Mouse (Mus musculus): ENCODE results near the gene Cadm1. TPM values are rescaled to one million over a fixed set of nuclear protein-coding genes. Genes with fewer than 3 reads are reported as not detected.

The Cadm1 gene
- polyA plus RNA-seq, 1 experiment from 2014 or later, result 7.4 TPM

DNA sequence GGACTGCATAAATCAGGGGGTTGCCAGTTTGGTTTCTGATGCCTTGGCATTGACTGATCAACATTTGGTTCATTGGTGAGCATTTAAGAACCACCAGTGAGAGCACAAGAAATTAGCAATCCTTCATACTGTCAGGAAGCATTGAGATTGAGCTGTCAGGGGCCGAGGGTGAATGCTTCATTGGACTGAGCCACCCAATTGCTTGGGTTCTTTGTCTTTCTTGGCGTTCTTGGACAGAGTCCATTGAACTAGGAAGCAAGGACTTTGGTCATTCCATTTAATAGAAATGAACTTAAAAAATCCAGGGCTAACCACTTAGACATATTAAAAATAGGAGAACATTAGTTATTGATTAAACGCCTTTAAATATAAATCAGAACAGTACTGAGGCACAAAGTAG lies 214.9 kb downstream of the Cadm1 start:
- DNase-seq (no peak), ATAC-seq (ENCODE audit: low read depth) (no peak)
- H3K9ac ChIP-seq, result no peak overlapping the region
- 67% methylated on average over 3 of the region's 3 CpGs for WGBS (ENCODE audit: insufficient replicate concordance)
- no peaks in the 10 kb centered on the region for H3K27me3 ChIP-seq
- no peak overlapping the region for H3K4me2 ChIP-seq
- no peaks in the 10 kb centered on the region for H3K36me3 ChIP-seq
- H3K27ac ChIP-seq, result no peak overlapping the region
- H3K9me3 ChIP-seq (replicated peaks), result no peaks in the 10 kb centered on the region
- H3K4me3 ChIP-seq (replicated peaks), result no peak overlapping the region
- no peaks in the 10 kb centered on the region for H3K4me1 ChIP-seq (replicated peaks)

DNA sequence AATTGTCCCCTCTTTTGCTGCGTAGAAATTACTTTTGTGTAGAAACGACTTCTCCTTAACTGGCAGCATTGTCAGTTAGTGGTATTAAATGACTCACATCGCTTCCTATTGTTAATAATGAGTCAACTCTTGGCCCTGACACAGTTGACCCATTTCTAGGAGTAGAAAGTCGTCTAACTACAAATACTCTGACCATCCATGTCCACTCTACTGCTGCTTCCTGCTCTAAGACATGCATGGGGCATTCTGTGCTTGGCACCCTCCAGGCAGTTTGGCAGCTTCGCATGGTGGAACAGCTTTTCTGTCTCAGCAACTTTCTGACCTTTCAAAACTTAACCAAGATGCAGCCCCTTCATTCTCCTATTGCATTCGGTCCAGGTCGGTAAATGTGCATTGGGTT lies 215.7 kb downstream of the Cadm1 start:
- Histone ChIP-seq H3K9me3 (replicated peaks) (no peaks in the 10 kb centered on the region), H3K4me2 (no peak overlapping the region), H3K36me3 (no peaks in the 10 kb centered on the region), H3K27me3 (no peaks in the 10 kb centered on the region), H3K27ac (no peak overlapping the region), H3K9ac (no peak overlapping the region), H3K4me1 (replicated peaks) (no peaks in the 10 kb centered on the region), H3K4me3 (replicated peaks) (no peak overlapping the region)
- ATAC-seq (ENCODE audit: low read depth) (no peak), DNase-seq (no peak)
- 70% methylated on average over 7 of the region's 7 CpGs for WGBS (ENCODE audit: insufficient replicate concordance)

DNA sequence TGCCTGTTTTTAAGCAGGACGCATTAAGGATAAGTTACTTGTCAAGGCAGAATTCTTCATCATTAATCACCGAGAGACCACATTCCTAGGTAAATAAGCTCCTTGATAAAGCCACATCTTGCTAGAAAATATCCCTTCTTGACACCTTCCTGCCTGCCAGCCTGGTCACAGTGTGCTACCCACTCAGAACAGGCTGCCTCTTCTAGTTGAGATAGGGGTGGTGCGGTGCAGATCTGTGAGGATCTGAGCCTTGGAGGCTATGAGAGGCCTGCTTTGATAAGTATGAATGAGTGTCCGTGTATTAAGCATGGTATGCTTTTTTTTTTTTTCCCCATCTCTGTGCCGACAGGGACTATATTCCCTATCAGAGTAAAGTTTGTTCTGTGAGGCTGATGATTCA lies 219.2 kb downstream of the Cadm1 start:
- Histone ChIP-seq H3K36me3 (no peaks in the 10 kb centered on the region), H3K9me3 (replicated peaks) (no peaks in the 10 kb centered on the region), H3K4me1 (replicated peaks) (no peaks in the 10 kb centered on the region), H3K9ac (no peak overlapping the region), H3K27me3 (no peaks in the 10 kb centered on the region), H3K4me3 (replicated peaks) (no peak overlapping the region), H3K27ac (no peak overlapping the region), H3K4me2 (no peak overlapping the region)
- 76% methylated on average over 5 of the region's 5 CpGs for WGBS (ENCODE audit: insufficient replicate concordance)
- no peak for DNase-seq
- ATAC-seq (ENCODE audit: low read depth), result no peak

- ATAC-seq (ENCODE audit: low read depth) (no peak), DNase-seq (no peak)
- Histone ChIP-seq H3K27ac (no peak overlapping the region), H3K4me2 (no peak overlapping the region), H3K4me3 (replicated peaks) (no peak overlapping the region), H3K9ac (no peak overlapping the region), H3K27me3 (no peaks in the 10 kb centered on the region), H3K36me3 (no peaks in the 10 kb centered on the region), H3K9me3 (replicated peaks) (no peaks in the 10 kb centered on the region), H3K4me1 (replicated peaks) (no peaks in the 10 kb centered on the region)
- WGBS (ENCODE audit: insufficient replicate concordance), result 50% methylated on average over 5 of the region's 5 CpGs
Measured at GRCm38 (mm10) chr9:47752516-47752915, 222.5 kb downstream of the Cadm1 start.

GRCm38 (mm10) chr9:47753127-47753526 lies 223.2 kb downstream of the Cadm1 start:
- WGBS (ENCODE audit: insufficient replicate concordance), result 63% methylated on average over 7 of the region's 7 CpGs
- no peaks in the 10 kb centered on the region for H3K36me3 ChIP-seq
- no peak overlapping the region for H3K9ac ChIP-seq
- H3K4me3 ChIP-seq (replicated peaks), result no peak overlapping the region
- no peak overlapping the region for H3K4me2 ChIP-seq
- H3K9me3 ChIP-seq (replicated peaks), result no peaks in the 10 kb centered on the region
- H3K4me1 ChIP-seq (replicated peaks), result no peaks in the 10 kb centered on the region
- ATAC-seq (ENCODE audit: low read depth) (no peak), DNase-seq (no peak)
- no peak overlapping the region for H3K27ac ChIP-seq
- no peaks in the 10 kb centered on the region for H3K27me3 ChIP-seq

GRCm38 (mm10) chr9:47755119-47755518 lies 225.1 kb downstream of the Cadm1 start:
- Histone ChIP-seq H3K4me2 (no peak overlapping the region), H3K4me1 (replicated peaks) (no peaks in the 10 kb centered on the region), H3K9ac (no peak overlapping the region), H3K27ac (no peak overlapping the region), H3K36me3 (no peaks in the 10 kb centered on the region), H3K27me3 (no peaks in the 10 kb centered on the region), H3K9me3 (replicated peaks) (no peaks in the 10 kb centered on the region), H3K4me3 (replicated peaks) (no peak overlapping the region)
- no peak for DNase-seq
- WGBS (ENCODE audit: insufficient replicate concordance), result 63% methylated on average over 12 of the region's 12 CpGs
- no peak for ATAC-seq (ENCODE audit: low read depth)

DNA sequence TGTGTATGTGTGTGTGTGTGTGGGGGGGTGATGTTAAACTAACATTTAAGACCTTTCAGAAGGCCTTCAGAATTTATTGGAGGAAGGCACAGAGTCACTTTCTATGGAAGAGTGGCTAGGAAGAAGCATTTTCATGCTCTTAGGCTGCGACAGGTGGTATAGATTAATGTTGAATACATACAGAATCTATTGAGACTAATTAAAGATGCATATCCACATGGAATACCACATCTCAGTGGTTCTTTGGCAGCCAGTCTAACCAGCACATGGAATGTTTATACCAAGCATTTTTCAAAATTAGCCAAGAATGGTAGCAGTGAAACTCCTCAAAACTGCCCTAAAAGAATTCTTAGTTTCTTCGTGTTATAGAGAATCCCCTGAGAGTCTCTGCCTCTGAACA lies 227.8 kb downstream of the Cadm1 start:
- no peak overlapping the region for H3K4me3 ChIP-seq (replicated peaks)
- no peaks in the 10 kb centered on the region for H3K36me3 ChIP-seq
- 57% methylated on average over 2 of the region's 2 CpGs for WGBS (ENCODE audit: insufficient replicate concordance)
- no peaks in the 10 kb centered on the region for H3K4me1 ChIP-seq (replicated peaks)
- H3K27ac ChIP-seq, result no peak overlapping the region
- DNase-seq (no peak), ATAC-seq (ENCODE audit: low read depth) (no peak)
- no peak overlapping the region for H3K9ac ChIP-seq
- no peaks in the 10 kb centered on the region for H3K27me3 ChIP-seq
- H3K9me3 ChIP-seq (replicated peaks), result no peaks in the 10 kb centered on the region
- H3K4me2 ChIP-seq, result no peak overlapping the region

- no peaks in the 10 kb centered on the region for H3K36me3 ChIP-seq
- no peak overlapping the region for H3K4me3 ChIP-seq (replicated peaks)
- no peak for DNase-seq
- no peaks in the 10 kb centered on the region for H3K27me3 ChIP-seq
- no peak overlapping the region for H3K27ac ChIP-seq
- WGBS (ENCODE audit: insufficient replicate concordance), result 42% methylated on average over 3 of the region's 3 CpGs
- no peaks in the 10 kb centered on the region for H3K9me3 ChIP-seq (replicated peaks)
- ATAC-seq (ENCODE audit: low read depth), result no peak
- H3K4me1 ChIP-seq (replicated peaks), result no peaks in the 10 kb centered on the region
- H3K4me2 ChIP-seq, result no peak overlapping the region
- H3K9ac ChIP-seq, result no peak overlapping the region
Measured at GRCm38 (mm10) chr9:47758320-47758719, 228.3 kb downstream of the Cadm1 start.

DNA sequence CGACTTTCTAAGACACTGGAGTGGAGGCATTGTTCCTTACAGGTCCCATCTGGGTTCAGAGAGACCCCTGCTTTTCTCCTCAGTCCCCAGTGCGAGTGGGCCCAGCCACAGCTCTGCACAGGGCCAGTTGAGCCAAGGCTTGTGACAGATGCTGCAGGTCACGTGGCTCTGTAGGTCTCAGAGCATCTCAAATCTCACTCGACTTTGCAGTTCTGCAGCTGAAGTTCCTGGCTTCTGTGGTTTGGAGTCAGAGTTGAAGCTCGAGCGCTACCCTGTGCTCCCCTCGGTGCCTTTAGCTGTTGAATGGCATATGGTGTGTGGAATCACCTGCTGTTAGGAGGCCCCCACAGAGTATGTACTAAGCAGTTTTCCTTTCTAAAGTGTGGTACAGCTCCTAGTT lies 229.8 kb downstream of the Cadm1 start:
- no peak for ATAC-seq (ENCODE audit: low read depth)
- H3K4me1 ChIP-seq (replicated peaks), result no peaks in the 10 kb centered on the region
- 57% methylated on average over 7 of the region's 7 CpGs for WGBS (ENCODE audit: insufficient replicate concordance)

GRCm38 (mm10) chr9:47761601-47762000 lies 231.6 kb downstream of the Cadm1 start:
- Histone ChIP-seq H3K9ac (no peak overlapping the region), H3K4me3 (replicated peaks) (no peak overlapping the region), H3K9me3 (replicated peaks) (no peaks in the 10 kb centered on the region), H3K4me2 (no peak overlapping the region), H3K4me1 (replicated peaks) (no peaks in the 10 kb centered on the region), H3K27me3 (no peaks in the 10 kb centered on the region), H3K27ac (no peak overlapping the region), H3K36me3 (no peaks in the 10 kb centered on the region)
- DNase-seq (no peak), ATAC-seq (ENCODE audit: low read depth) (no peak)
- WGBS (ENCODE audit: insufficient replicate concordance), result 60% methylated on average over 5 of the region's 5 CpGs

More for the DNA sequence above, 229.8 kb downstream of the Cadm1 start:
- Histone ChIP-seq H3K27me3 (no peaks in the 10 kb centered on the region), H3K27ac (no peak overlapping the region), H3K36me3 (no peaks in the 10 kb centered on the region), H3K4me3 (replicated peaks) (no peak overlapping the region), H3K9me3 (replicated peaks) (no peaks in the 10 kb centered on the region), H3K4me2 (no peak overlapping the region), H3K9ac (no peak overlapping the region)
- DNase-seq, result no peak

DNA sequence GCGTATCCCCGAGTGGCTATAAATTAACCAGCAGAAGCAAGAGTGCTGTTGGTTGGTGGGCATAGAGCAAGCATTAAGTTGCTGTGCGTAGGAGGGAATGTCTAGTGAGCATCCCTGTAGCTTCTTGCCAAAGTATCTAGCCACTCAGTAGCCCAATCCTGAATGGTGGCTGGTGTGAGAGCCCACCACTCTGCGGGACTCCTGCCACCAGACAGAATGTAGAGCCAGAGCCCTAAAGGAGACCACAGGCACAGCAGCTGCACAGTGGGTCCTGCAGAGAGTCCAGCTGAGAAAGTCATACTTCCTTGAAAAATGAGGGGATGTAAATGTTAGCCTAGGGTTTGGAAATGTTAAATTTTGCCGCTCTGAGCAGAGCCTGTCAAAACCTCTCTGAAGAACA lies 232.9 kb downstream of the Cadm1 start:
- DNase-seq (no peak), ATAC-seq (ENCODE audit: low read depth) (no peak)
- Histone ChIP-seq H3K27ac (no peak overlapping the region), H3K4me1 (replicated peaks) (no peaks in the 10 kb centered on the region), H3K4me2 (no peak overlapping the region), H3K36me3 (no peaks in the 10 kb centered on the region), H3K4me3 (replicated peaks) (no peak overlapping the region), H3K9ac (no peak overlapping the region), H3K27me3 (no peaks in the 10 kb centered on the region), H3K9me3 (replicated peaks) (no peaks in the 10 kb centered on the region)
- WGBS (ENCODE audit: insufficient replicate concordance), result 75% methylated on average over 5 of the region's 5 CpGs

GRCm38 (mm10) chr9:47764920-47765319 lies 234.9 kb downstream of the Cadm1 start:
- Histone ChIP-seq H3K9me3 (replicated peaks) (no peaks in the 10 kb centered on the region), H3K27ac (no peak overlapping the region), H3K4me3 (replicated peaks) (no peak overlapping the region), H3K4me1 (replicated peaks) (no peaks in the 10 kb centered on the region), H3K4me2 (no peak overlapping the region), H3K27me3 (no peaks in the 10 kb centered on the region), H3K36me3 (no peaks in the 10 kb centered on the region), H3K9ac (no peak overlapping the region)
- 67% methylated on average over 5 of the region's 5 CpGs for WGBS (ENCODE audit: insufficient replicate concordance)
- ATAC-seq (ENCODE audit: low read depth), result no peak
- no peak for DNase-seq

GRCm38 (mm10) chr9:47765323-47765722 lies 235.3 kb downstream of the Cadm1 start:
- Histone ChIP-seq H3K4me1 (replicated peaks) (no peaks in the 10 kb centered on the region), H3K36me3 (no peaks in the 10 kb centered on the region), H3K27ac (no peak overlapping the region), H3K27me3 (no peaks in the 10 kb centered on the region), H3K9ac (no peak overlapping the region), H3K4me3 (replicated peaks) (no peak overlapping the region), H3K9me3 (replicated peaks) (no peaks in the 10 kb centered on the region), H3K4me2 (no peak overlapping the region)
- ATAC-seq (ENCODE audit: low read depth), result no peak
- WGBS (ENCODE audit: insufficient replicate concordance), result 72% methylated on average over 13 of the region's 13 CpGs
- no peak for DNase-seq

Measured in liver, embryonic 13.5 days (tissue).